Mouse (Mus musculus): Measurements from ENCODE around the gene Utp14b. TPM values are rescaled to one million over a fixed set of nuclear protein-coding genes. Genes with fewer than 3 reads are reported as not detected.
A peak's percentile ranks its signal among the peaks of the same experiment; 100 is the strongest.

The Utp14b gene
- 3.0 and 3.6 TPM in 2 replicates for polyA plus RNA-seq (2015; fragmentation: Nextera tagmentation; extraction: Ambion mirVana)

DNA sequence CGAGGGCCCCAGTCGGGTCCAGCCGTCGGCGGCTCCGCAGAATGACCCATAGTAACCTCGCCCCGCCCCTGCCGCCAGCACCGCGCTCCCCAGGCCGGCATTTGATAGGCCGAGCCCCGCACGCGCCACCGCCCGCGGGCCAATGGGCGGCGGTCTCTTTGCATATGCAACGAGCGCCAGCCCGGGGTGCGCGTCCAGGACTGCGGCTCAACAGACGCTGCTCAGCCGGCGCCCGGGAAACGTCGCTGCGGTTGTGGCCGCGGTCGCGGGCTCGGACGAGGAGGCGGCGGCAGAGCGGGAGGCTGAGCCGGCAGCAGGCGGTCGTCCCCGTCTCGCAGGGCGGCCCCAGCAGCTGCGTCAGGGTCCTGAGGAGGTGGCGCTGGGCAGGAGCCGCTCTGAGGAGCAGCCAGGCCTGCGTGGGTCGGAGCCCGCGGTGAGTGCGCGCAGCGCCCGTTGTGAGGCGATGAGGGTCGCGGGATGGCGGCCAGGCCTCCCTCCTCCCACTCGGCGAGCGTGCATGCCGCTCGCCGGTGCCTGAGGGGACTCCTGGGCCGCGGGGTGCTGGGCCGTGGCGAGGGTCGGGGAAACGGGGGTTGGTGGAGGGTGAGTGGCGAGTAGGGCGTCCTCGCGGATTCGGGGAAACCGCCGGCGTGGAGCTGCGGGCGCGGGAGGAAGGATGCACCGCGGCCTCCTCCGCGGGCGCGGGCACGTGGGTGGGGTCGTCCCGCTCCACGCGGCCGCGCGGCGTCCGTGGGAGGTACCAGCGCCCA lies at the start of gene Utp14b, which contains the start of gene Acsl3:
Utp14b (plus strand) TSS at position 368 of the 770 bp plus-strand sequence.
Acsl3 (plus strand) TSS at position 155 of the 770 bp plus-strand sequence.
- peaks cover 21% of the 10 kb centered on the region for H3K4me1 ChIP-seq
- H3K27me3 ChIP-seq (replicated peaks) = no peaks in the 10 kb centered on the region
- H3K9ac ChIP-seq = peak within 1 kb of the TSS; percentile 96
- peak within 1 kb of the TSS; percentile 95 for H3K27ac ChIP-seq
- WGBS = under 1% methylated on average over 95 of the region's 104 CpGs
- H3K4me2 ChIP-seq = peak within 1 kb of the TSS; percentile 75
- H3K4me3 ChIP-seq (replicated peaks) = peak within 1 kb of the TSS; percentile 96
- H3K9me3 ChIP-seq = no peaks in the 10 kb centered on the region
- H3K36me3 ChIP-seq = no peaks in the 10 kb centered on the region
- ATAC-seq (ENCODE audit: insufficient read depth, low FRiP score, low read depth) = peak; percentile 99

DNA sequence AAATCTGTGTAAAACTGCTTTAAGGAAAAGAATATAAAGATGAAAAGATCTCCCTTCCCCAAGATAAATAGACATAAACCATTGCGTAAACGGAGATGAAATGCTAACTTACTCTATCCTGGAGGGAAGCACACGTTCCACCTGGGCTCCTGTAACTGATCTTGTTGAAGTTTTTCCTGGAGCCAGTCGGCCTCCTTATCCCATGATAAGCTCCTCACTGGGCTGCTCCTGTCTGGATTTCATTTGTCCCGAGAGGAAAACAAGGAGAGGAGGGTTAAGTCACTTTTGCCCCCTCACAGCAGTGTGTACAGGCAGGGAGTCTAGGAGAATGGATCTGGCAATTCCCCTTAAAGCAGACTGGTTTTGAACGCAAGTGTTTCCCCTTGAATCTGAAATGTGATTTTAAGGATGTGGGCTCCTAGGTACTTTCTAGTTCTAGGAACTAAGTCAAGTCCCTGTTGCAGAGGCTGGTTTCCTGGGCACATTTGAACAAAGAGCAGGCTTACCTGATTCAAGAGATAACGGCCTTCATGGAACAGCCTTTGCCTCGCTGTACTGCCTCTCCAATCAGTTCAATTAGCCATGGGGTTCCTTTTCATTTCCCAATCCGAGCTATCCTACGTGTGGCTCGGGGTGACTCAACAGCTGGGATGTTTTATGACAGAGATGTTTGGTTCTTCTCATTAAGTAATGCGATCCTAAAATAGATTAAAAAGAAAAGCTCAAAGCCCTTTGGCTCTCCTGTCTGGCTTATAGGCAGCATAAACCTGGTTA lies 48.5 kb upstream of the Utp14b start:
- 28% methylated on average over 12 of the region's 12 CpGs for WGBS
- Histone ChIP-seq H3K9me3 (no peaks in the 10 kb centered on the region), H3K4me3 (replicated peaks) (no peak overlapping the region), H3K9ac (no peak overlapping the region), H3K4me2 (no peak overlapping the region), H3K27me3 (replicated peaks) (no peaks in the 10 kb centered on the region), H3K36me3 (no peaks in the 10 kb centered on the region), H3K4me1 (peaks cover 5% of the 10 kb centered on the region; the same call in 1 of the 2 replicates), H3K27ac (no peak overlapping the region)
- no peak for ATAC-seq (ENCODE audit: insufficient read depth, low FRiP score, low read depth)

DNA sequence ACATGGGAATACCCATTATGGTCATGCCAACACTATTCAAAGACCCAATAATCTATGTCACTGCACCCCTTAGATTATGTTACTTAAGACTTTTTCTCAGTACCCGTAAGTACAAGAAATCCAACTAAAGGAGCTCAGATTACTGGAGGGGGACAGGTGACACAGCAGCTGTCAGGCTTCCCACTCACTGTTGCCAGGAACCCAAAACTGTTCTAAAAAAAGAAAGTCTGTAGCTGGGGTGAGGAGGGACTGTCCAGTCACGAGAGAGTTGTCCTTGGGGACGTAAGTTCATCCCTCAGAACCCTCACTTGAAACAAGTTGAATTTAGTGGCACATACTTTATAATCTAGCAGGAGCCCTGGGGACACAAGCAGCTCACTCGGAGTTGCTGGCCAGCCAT lies 46.8 kb upstream of the Utp14b start:
- ATAC-seq (ENCODE audit: insufficient read depth, low FRiP score, low read depth) = no peak
- no peak overlapping the region for H3K27ac ChIP-seq
- H3K27me3 ChIP-seq (replicated peaks) = no peaks in the 10 kb centered on the region
- WGBS = 80% methylated on average over 4 of the region's 4 CpGs
- H3K4me2 ChIP-seq = no peak overlapping the region
- H3K4me1 ChIP-seq = peaks cover 5% of the 10 kb centered on the region; the same call in 1 of the 2 replicates
- no peak overlapping the region for H3K4me3 ChIP-seq (replicated peaks)
- no peak overlapping the region for H3K9ac ChIP-seq
- H3K9me3 ChIP-seq = no peaks in the 10 kb centered on the region
- no peaks in the 10 kb centered on the region for H3K36me3 ChIP-seq

DNA sequence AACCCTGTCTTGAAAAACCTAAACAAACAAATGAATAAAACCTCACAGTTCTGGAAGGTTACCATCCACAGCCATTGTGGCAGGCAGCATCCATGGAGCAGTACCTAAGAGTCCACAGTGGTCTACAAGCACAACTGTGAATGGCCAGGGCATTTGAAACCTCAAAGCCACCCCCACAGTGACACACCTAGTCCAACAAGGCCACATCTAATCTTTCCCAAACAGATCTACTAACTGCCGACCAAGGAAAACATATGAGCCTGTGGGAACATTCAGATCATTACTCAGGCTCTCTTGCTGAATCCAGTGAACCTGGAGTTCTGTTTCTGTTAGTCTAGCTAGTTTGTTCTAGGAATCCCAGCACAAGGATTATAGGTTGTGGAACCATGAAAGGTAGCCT lies 44.9 kb upstream of the Utp14b start:
- H3K9ac ChIP-seq = no peak overlapping the region
- no peaks in the 10 kb centered on the region for H3K9me3 ChIP-seq
- H3K4me3 ChIP-seq (replicated peaks) = no peak overlapping the region
- H3K36me3 ChIP-seq = no peaks in the 10 kb centered on the region
- no peak overlapping the region for H3K27ac ChIP-seq
- H3K27me3 ChIP-seq (replicated peaks) = no peaks in the 10 kb centered on the region
- H3K4me2 ChIP-seq = no peak overlapping the region
- ATAC-seq (ENCODE audit: insufficient read depth, low FRiP score, low read depth) = no peak
- 63% methylated on average over 1 of the region's 1 CpGs for WGBS
- H3K4me1 ChIP-seq = peaks cover 5% of the 10 kb centered on the region; the same call in 1 of the 2 replicates

DNA sequence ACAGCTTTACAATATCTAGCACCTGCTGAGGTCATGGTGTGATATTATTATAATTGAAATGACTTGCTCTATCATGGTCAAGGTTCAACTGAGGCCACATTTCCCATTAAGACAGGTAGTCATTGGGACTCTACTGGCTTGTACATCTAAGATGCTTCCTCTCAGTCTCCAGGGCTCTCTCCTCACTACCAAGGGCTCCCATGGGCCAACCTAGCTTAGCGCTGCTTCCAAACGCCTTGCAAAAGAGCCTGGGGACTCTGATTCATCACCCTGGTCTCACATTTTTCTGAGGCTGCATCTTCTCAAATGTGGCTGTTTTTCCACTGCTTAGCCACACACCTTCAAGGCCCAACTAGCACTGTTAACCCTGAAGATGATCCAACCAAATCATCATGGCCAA lies 33.5 kb upstream of the Utp14b start:
- Histone ChIP-seq H3K4me3 (replicated peaks) (no peak overlapping the region), H3K9ac (no peak overlapping the region), H3K36me3 (no peaks in the 10 kb centered on the region), H3K27me3 (replicated peaks) (no peaks in the 10 kb centered on the region), H3K4me1 (no peaks in the 10 kb centered on the region), H3K27ac (no peak overlapping the region), H3K9me3 (no peaks in the 10 kb centered on the region), H3K4me2 (no peak overlapping the region)
- no peak for ATAC-seq (ENCODE audit: insufficient read depth, low FRiP score, low read depth)
- 93% methylated on average over 2 of the region's 2 CpGs for WGBS

DNA sequence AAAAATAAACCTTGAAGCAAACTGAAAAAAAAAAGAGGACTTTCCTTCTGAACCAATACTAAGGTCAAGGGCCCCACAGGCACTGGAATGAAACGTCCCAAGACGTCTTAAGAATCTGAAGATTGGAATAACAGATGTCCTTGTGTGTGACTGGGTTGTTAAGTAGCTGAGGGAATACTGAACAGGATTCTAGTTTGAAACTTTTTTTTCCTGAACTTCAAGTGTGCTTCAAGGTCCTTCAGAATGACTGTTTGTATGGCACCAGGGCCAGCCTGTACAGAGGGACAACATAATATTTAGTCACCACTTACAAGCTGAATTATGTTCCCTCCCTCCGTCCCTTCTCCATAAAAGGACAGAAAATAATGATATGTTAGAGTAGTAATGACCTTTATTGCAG lies 23.4 kb upstream of the Utp14b start:
- Histone ChIP-seq H3K9me3 (no peaks in the 10 kb centered on the region), H3K36me3 (no peaks in the 10 kb centered on the region), H3K4me2 (no peak overlapping the region), H3K27ac (no peak overlapping the region), H3K4me3 (replicated peaks) (no peak overlapping the region), H3K27me3 (replicated peaks) (no peaks in the 10 kb centered on the region), H3K9ac (no peak overlapping the region), H3K4me1 (no peaks in the 10 kb centered on the region)
- no peak for ATAC-seq (ENCODE audit: insufficient read depth, low FRiP score, low read depth)
- WGBS = 71% methylated on average over 3 of the region's 3 CpGs

DNA sequence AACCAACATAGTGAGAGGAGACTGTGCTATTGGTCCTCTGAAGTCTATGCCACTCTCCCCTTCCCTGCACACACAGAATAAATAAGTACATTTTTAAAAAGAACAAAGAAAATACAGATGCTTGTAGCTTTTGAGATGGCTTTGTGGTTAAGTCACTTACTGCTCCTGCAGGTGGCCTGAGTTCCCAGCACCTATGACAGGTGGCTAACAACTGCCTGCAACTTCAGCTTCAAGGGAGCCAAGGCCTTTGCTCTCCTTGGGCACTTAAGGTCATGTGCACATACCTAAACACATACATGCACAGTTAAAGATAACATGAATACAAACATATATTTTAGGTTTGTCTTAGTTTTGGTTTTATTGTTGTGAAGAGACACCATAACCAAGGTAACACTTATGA lies 17.0 kb upstream of the Utp14b start:
- no peak for ATAC-seq (ENCODE audit: insufficient read depth, low FRiP score, low read depth)
- no peak overlapping the region for H3K27ac ChIP-seq
- no peak overlapping the region for H3K4me2 ChIP-seq
- H3K36me3 ChIP-seq = no peaks in the 10 kb centered on the region
- H3K4me3 ChIP-seq (replicated peaks) = no peak overlapping the region
- no peaks in the 10 kb centered on the region for H3K4me1 ChIP-seq
- H3K9me3 ChIP-seq = no peaks in the 10 kb centered on the region
- H3K27me3 ChIP-seq (replicated peaks) = no peaks in the 10 kb centered on the region
- no peak overlapping the region for H3K9ac ChIP-seq

DNA sequence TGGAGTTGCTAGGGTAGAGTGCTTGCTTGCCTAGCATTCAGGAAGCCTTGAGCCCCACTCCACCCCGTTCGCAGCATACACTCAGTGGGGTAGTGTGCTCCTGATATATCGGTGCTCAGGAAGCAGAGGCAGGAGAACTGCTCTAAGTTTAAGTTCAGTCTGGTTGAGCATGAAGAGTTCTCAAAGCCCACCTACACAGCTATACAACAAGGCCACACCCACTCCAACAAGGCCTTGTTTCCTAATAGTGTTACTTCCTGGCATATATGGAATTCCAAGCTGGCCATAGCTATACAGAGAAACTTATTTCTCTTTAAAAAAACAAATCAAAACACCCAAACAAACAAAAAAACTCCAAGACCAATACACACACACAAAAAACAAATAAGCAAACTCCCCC lies 16.0 kb upstream of the Utp14b start:
- no peak overlapping the region for H3K4me3 ChIP-seq (replicated peaks)
- no peaks in the 10 kb centered on the region for H3K9me3 ChIP-seq
- H3K36me3 ChIP-seq = no peaks in the 10 kb centered on the region
- H3K4me1 ChIP-seq = no peaks in the 10 kb centered on the region
- ATAC-seq (ENCODE audit: insufficient read depth, low FRiP score, low read depth) = no peak
- H3K27me3 ChIP-seq (replicated peaks) = no peaks in the 10 kb centered on the region
- H3K27ac ChIP-seq = no peak overlapping the region
- no peak overlapping the region for H3K4me2 ChIP-seq
- 96% methylated on average over 3 of the region's 3 CpGs for WGBS
- no peak overlapping the region for H3K9ac ChIP-seq

DNA sequence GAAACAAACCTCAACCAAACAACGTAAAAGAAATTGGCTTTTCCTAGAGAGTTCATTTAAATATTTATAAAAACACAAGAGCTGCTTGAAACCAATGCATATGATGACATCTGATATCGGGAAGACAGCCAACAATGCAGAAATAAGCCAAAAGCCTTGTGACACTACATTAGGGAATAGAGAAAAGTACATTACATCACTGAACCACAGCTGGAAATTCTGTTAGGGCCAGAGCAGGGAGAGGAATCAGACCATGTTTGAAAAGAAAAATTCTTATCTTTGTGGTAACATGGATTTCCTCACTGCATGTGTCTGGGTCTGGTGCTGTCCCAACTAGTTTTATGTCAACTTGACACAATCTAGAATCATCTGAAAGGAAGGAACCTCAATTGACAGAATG lies 15.6 kb upstream of the Utp14b start:
- no peak for ATAC-seq (ENCODE audit: insufficient read depth, low FRiP score, low read depth)
- H3K27ac ChIP-seq = no peak overlapping the region
- no peak overlapping the region for H3K9ac ChIP-seq
- H3K4me2 ChIP-seq = no peak overlapping the region
- H3K9me3 ChIP-seq = no peaks in the 10 kb centered on the region
- H3K27me3 ChIP-seq (replicated peaks) = no peaks in the 10 kb centered on the region
- no peaks in the 10 kb centered on the region for H3K4me1 ChIP-seq
- no peaks in the 10 kb centered on the region for H3K36me3 ChIP-seq
- 55% methylated on average over 2 of the region's 2 CpGs for WGBS
- H3K4me3 ChIP-seq (replicated peaks) = no peak overlapping the region

DNA sequence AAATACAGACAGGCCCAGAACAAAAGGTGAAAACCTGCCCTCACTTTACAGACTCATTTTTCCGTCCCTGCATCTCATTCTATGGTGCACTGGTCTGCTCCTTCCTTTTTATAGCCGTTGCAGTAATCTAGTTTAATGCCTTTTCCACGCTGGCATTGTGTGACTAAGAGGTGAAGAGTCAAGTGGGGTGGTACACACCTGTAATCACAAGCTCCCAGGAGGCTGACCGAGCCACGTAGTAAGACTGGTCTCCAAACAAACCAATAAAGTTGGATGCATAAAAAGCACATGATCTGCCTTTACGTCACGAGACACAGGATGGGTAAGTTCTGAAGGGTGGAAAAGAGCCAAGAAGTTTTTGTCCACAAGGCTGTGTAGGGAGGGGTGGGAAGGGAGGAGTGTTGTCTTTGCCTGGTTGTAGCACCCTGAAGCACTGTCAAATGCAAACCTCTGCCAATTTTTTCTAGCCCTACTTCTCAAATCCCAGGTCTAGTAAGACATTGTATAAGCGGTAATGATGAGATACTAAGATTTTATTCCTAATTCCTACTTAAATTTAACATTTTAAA lies 10.4 kb upstream of the Utp14b start:
- WGBS = 43% methylated on average over 8 of the region's 8 CpGs
- no peak overlapping the region for H3K27ac ChIP-seq

DNA sequence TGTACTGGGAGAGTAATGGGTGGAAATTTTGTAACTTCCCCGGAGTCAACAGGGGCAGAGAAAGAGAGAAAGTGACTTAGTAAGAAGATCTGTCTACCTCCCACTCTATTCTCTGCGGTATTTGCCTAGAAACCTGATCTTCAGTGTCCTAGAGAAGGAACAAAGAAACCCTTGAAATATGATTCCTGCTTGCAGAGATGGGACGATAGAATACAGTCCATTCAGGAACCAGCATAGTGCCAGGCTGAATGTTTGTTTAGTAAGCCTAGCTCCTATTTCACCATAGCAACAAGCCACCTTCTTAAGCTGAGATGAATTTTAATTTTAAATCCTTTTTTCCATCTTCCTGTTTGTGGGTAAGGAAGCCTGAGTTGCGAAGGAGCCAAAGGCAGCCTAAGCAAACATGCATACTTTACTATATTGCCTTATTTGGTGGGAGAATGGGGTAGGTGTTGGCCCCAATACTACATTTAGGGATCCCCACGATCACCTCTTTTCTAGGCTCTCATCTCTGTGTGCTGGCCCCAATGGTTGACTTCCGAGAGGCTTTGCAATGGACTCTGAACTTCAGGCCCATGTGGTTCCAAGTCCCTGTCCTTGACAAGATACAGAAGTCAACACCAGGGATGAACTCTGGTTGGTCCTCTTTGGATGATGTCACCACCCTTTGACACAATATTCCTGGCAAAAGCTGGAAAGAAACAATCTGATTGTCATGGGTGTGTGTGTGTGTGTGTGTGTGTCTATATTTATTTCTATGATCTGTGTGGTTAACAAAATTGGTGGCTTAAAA lies 8.4 kb upstream of the Utp14b start:
- peak; percentile 27; the same call in 1 of the 2 replicates for ATAC-seq (ENCODE audit: insufficient read depth, low FRiP score, low read depth)
- Histone ChIP-seq H3K27ac (no peak overlapping the region), H3K27me3 (replicated peaks) (no peaks in the 10 kb centered on the region), H3K4me3 (replicated peaks) (no peak overlapping the region), H3K4me1 (no peaks in the 10 kb centered on the region), H3K9ac (no peak overlapping the region), H3K36me3 (no peaks in the 10 kb centered on the region), H3K9me3 (no peaks in the 10 kb centered on the region), H3K4me2 (no peak overlapping the region)
- 44% methylated on average over 6 of the region's 6 CpGs for WGBS

More for the DNA sequence above, 10.4 kb upstream of the Utp14b start:
- Histone ChIP-seq H3K4me3 (replicated peaks) (no peak overlapping the region), H3K4me2 (no peak overlapping the region), H3K36me3 (no peaks in the 10 kb centered on the region), H3K4me1 (no peaks in the 10 kb centered on the region), H3K9me3 (no peaks in the 10 kb centered on the region), H3K9ac (no peak overlapping the region), H3K27me3 (replicated peaks) (no peaks in the 10 kb centered on the region)
- no peak for ATAC-seq (ENCODE audit: insufficient read depth, low FRiP score, low read depth)

All from stomach, embryonic 15.5 days (tissue).